Mouse (Mus musculus) spleen, embryonic (tissue): ENCODE results near the gene Btbd35f5.
"Not testable (repeated sequence)": the region's sequence is repeated elsewhere in the genome, so short reads cannot be mapped to it uniquely, and the experiment has no call there.

Source experiments
- CTCF ChIA-PET: fragments of 350-600 bp; sonication (Branson Sonifier 250); formaldehyde crosslinking; loops from one replicate; lab custom pipeline; 2022; lab: Charles Lee

Btbd35f5 gene

DNA sequence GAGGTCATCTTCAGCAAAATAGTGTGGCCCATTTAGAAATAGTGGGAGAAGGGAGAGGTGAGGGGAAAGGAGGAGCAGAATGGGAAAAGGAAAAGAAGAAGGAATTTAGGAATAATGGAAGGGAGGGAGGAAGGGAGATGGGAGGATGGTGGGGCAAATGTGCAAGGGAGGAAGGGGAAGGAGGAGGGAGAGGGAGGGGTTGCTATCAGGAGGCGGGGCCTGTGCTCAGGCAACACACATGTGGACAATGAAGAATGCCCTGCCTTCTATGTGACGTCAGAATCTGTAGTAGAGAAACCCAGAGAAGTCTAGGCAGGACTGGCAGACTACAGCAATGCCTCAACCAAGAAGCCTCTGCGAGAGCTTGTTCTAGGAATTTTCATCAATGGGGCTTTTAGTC is at the start of gene Btbd35f5:
Btbd35f5 (plus strand) TSS at position 301 of the 400 bp plus-strand sequence.
- CTCF ChIA-PET: not testable (repeated sequence)

DNA sequence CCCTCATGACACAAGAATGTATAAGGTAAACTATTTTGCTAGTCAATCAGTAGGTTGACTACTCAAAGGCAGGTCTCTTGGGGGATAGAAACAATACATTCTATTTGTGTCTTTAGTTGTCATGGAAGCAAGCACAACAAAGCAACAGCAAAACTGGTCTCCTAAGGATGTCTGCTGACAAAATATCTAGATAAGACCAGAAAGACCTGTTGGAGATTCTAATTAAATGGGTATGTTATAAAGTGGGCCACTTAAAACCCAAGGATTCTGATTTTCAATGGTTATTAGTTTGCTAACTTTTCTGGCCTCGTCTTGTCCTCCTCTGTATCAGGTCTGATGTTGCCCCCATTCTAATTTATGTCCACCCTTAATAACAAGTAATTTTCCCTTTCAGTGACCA is 32.2 kb upstream of the Btbd35f5 start, which contains the start of gene Gm21789:
Gm21789 (plus strand) TSS at position 301 of the 400 bp plus-strand sequence.
- CTCF ChIA-PET: not testable (repeated sequence)
